Mouse (Mus musculus) regulatory T cell (primary cell): ENCODE data around the gene Phf20.

ENCODE experiments used
- in situ Hi-C: fragments of 300-600 bp; cut with MboI, MseI; formaldehyde crosslinking; loops from one replicate; pipeline ENCODE4 v1.15.1; 2025; ENCODE audit warnings: high pct_unique_total_duplicates

Phf20 gene

DNA sequence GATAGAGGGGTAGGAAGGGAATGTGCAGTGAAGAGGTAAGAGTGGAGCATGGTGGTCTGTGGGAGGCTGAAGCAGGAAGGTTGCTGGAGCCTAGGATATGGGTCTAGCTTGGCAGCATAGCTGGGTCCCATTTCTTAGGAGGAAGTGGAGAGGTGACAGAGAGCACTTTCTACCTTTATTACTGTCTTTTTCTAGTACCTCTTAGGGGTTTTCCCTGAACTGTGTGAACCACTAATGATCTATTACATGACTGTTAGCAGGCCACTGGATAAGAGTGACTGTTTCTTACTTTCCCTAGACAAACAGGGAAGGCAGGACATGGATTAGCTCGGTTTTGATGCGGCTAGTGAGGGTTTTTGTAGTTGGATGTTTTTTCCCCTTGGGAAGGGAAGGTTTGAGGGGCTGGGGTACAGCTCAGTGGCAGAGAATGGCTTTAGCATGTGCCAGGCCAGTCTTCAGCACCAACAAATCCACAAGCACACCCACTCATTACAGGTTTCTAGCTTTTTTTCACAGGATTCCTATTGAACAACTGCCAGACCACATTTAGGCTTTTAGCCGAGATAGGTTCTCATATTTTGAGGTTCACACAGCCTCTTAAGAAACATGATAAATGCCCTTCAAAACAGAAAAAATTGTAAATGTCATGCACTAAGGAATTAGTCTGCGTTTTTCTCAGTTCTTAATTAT is 67.1 kb downstream of the Phf20 start:
- in situ Hi-C loops = no loop called here

DNA sequence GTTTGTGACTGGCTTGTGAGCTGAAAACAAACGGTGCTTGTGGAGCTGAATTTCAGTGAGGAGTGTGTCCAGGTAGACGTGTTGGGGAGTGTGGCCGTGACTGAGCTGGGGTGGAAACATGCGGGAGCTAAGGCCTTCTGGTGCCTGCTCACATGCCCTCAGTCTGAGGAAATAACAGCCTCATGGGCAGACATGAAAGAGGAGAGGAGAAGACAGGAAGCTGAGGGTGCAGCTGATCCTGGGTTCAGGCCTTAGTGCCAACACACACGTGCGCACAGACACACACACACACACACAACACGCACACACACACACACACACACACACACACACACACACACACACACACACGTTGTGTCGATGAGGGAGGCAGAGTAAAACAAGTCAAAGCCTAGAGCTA is 71.4 kb downstream of the Phf20 start:
- in situ Hi-C loops = no loop called here

DNA sequence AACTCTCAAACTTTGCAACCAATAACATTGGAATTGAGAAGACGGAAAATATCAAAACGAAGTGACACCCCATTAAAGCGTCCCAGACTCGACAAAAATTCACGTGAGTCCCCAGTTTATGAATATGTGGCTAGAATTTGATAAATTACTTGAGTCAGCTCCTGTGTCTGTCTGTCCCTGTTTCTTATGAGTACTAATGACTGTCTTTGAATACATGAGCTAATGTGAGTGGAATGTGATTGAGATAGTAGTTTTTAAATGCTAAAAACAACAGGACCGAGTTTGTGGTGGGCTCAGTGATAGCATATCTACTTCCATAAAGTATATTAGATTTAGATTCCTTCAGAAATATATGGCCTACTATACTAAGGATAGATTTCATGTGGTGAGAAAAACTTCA is 76.3 kb downstream of the Phf20 start:
- in situ Hi-C loops = no loop called here

DNA sequence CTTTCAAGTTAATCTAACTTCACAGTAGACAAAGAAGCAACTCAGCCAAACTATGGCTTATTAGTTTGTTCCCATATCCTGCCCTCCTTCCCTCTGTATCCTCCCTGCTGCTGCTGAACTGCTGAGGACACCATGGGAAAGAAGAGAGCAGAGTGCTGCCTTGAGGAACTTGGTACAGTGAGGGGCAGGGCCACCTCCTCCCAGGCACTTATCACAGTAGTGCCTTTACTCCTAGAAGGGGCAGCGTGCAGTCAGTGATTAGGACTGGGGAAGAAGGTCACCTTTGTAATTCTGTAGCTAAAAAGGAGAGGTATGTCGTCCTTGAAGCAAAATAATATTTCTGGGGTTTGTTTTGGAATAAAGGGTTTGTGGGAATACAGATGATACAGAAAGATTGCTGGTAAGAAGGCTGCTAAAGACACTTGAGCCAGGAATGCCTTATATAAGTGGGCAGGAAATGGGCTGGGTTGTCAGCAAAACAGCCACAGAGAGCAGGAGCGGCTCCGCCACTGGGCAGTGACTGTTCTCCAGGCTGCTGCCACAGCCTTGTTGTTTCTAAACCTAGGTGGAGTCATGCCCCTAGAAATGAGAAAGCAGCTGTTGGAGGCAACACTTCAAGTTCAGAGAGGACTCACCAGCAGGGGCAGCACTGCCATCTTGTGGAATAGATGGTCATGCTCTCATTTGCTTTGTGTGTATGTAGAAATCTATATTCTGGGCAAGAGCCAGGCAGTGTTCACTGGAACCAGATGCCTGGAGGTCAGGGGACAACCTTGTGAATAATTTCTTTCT is 82.2 kb downstream of the Phf20 start:
- in situ Hi-C loops = no loop called here

DNA sequence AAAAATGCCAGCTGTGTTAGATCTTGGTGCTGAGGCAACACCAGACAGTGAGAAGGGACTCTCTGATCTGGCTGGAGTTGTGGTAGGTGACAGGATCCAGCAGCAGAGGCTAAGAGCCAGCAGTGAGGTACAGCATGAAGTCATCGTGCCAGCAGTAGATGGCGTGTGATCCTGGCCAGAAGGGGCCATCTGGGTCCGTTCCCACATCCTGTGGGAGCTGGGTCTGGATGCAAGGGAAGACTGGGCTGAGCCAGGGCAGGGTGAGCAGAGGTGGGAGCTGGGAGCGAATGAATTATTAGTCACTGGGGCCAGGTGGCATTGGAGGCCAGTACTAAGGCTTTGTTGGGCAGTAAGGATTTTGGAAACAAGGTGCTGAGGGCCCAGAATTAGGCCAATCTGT is 85.0 kb downstream of the Phf20 start:
- in situ Hi-C loops = no loop called here

DNA sequence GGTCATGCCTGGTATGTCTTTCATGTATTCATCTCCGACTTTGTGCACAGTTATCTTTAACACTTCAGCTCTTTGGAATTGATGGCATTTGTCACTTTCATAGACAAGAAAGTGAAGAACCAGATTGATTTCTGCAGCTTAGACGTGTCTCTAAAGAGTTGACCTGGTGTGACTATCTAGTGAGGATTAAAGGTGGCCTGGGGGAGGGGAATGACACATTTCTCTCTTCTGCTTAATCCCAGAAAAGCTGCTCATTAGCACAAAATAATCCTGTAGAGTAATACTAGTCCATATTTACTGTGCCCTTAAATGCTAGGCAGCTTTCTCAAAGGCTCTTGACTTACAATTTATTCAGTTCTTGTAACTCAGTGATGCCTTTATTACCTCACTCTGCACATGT is 88.9 kb downstream of the Phf20 start:
- in situ Hi-C loops = no loop called here

DNA sequence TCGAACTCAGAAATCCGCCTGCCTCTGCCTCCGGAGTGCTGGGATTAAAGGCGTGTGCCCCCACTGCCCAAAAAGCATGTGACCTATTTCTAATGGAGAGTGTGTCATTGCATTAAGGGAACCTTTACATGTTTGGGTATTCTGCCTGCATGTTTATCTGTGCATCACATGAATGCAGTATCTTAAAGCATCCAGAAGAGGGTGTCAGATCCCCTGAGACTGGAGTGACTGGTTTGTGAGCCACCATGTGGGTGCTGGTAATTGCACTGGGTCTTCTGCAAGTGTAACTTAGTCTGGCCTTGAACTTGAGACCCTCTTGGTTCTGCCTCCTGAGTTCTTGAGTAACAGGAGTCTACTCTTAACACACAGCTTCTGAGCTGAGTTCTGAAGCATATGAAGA is 90.5 kb downstream of the Phf20 start:
- in situ Hi-C loops = no loop called here

DNA sequence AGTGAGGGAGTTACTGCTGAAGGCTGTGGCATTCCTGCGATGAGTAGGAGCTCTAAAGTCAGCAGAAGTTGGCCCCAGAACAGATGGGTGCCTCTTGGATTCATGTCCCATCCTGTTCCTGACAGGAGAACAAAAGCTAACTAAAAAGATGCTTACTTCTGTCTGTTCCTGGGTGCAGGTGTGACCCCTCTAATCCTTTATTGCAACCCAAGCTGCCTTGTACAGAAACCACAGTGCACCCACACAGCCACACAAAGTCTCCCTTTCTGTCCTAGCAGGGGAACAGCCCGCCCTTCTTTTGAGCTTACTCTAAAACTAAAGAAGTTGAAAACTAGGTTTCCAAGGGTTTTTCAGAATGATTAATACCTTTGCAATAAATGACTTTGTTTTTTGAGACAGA is 92.0 kb downstream of the Phf20 start:
- in situ Hi-C loops = no loop called here

DNA sequence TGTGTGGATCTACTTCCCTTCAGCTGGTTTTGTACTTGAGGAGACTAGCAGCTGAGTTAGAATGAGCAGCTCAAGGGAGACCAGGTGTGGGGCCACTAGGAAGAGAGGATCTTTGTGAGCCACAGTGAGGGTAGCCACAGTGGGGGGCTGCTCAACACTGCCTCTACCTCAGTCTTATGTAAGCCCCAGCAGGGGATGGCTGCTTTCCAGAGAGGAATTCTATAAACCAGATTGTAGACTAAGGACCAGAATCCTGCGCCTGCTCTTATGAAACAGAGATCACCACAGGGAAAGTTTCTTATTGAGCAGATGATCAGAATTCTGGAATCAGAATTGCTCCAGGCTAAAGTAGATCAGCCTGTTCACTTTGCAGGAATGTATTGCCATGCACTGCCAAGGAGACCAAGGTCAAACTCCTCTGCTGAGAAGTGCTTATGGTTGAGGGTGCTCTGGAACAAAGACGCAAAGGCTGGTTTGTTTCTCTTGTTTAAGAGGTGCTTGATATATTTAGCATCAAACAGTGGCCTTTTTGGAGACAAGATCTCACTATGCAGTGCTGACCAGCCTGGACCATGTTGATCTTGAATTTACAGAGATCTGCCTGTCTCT is 93.4 kb downstream of the Phf20 start:
- in situ Hi-C loops = loop anchor here (5.0 kb wide), 1 partner anchor 98 kb away; no protein-coding TSS in a partner anchor

DNA sequence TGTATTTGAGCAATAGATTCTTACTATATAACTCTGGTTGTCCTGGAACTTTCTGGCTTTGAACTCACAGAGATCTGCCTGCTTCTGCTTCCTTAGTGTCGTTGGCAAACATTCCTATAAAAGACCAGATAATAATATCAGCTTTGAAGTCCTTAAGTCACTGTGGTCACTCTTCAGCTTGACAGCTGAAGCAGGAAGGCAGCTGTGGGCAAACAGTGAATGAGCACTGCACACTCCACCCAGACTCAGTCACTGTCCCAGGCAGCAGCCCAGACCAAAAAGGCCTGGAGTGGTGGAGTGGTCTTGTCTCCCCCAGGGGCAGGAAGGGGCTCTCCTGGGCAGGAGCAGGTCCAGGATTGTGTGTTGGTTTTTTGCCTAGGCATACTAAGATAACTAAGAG is 95.7 kb downstream of the Phf20 start:
- in situ Hi-C loops = loop anchor here (5.0 kb wide), 1 partner anchor 95 kb away; no protein-coding TSS in a partner anchor

DNA sequence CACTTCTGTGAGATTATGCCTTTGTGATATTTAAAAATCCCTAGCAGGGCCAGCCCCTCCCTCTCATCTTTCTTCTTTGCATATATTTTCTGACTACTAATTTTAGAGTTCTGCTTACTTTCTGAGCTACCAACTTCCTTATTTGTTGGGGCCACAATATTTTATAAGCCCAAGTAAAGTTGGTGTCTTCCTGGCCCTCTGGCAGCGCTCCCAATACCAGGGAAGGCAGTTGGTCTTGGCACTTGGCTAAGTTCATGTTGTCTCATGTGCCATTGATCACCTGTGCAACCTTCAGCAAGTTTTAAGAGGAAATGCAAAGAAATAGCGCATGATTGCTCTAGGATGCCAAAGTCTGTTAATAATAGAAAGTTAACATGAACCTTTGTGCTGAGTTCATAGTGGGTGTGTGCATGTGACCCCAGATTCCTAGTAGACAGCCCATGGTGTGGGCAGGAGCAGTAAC is 99.4 kb downstream of the Phf20 start:
- in situ Hi-C loops = no loop called here

DNA sequence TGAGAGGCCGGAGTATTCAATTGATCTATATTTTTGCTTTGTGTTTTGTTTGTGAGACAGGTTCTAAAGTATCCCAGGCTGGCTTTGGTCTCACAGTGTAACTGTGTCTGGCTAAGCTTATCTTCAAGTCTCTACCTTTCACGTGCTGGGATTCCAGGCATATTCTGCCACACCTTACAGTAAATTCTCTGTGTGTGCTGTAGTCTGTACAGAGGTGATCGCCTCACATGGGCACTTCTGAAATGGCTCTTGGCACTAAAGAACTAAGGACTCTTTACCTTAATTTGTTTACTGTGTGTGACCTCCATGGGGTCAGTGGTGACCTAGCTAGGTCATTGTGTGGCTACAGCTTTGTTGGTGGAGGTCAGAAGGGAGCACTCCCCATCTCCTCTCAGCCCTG is 99.9 kb downstream of the Phf20 start:
- in situ Hi-C loops = no loop called here

DNA sequence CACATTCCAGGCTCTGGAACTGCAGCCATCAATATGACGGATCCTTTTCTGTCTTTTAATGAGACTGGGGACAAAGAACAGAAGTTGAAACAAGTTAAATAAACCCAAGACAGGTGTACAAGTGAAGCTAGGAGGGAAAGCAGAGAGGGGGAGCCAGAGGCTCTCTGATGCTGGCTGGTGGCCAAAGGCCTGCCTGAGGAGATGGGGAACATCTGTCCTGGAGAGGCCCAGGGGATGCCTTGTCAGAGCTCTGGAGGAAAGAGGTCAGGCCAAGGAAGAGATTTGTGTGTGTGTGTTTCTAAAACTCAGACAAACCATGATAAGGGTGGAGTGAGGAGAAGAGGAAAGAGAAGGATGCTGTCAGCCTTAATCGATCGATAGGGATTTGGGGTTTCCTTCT is 101.4 kb downstream of the Phf20 start:
- in situ Hi-C loops = no loop called here

DNA sequence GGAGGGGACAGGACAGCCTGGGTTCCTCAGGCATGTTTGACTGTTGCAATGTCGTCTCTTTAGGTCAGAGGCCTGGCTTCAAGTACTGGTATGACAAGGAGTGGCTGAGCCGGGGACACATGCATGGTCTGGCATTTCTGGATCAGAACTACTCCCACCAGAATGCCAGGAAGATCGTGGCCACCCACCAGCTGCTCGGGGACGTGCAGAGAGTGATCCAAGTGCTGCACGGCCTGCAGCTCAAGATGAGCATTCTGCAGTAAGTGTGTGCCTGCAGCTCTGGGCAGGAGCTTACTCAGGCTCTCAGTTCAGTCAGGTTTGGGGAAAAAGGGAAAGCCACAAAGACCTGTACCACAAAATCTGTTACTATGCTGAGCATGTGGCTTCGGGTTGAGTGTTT is 102.2 kb downstream of the Phf20 start:
- in situ Hi-C loops = no loop called here

DNA sequence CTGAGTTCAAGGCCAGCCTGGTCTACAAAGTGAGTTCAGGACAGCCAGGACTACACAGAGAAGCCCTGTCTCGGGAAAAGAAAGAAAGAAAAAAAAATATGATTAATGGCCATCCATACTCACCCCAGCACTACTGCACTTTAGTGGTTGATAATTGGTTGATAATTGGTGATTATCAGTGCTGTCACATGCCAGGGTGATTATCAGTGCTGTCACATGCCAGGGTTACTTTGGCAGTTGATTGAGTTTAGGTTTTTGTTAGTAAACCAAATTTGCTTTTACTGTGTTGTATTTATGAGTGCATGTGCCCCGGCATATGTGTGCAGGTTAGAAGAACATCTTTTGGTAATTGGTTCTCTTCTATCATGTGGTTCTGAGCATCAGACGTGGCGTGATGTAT is 105.8 kb downstream of the Phf20 start:
- in situ Hi-C loops = no loop called here

DNA sequence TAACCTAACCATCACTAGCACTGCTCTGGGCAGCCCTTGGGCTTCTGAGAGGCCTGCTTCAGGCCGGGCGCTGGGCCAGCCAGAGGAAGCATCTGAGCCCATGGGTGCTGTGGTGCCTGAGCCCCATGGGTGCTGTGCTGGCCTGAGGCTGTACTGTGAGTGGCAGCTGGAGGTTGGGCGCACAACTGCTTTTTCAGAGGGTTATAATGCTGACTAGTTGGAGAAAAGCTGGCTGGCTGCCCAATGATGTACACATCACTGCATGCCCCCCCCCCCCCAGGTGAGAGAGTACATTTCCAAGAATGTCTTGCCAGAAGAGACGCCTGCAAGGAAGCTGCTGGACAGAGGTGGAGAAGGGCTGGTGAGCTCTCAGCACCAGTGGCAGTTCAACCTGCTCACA is 108.1 kb downstream of the Phf20 start:
- in situ Hi-C loops = no loop called here

DNA sequence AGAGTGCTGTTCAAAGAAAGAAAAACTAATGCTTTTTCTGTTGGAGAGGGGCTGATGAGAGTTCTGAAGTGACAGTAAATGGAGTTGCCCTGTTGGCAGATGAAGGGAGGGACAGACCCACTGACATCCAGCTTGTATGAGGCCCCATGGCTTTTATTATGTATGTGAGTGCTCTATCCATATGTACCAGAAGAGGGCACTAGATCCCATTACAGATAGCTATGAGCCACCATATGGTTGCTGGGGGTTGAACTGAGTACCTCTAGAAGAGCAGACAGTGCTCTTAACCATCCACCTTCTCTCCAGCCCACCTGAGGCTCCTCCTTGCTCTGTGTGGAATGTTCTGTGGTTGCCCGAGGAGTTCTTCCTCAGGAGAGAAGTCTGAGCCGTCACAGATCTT is 109.6 kb downstream of the Phf20 start:
- in situ Hi-C loops = no loop called here

DNA sequence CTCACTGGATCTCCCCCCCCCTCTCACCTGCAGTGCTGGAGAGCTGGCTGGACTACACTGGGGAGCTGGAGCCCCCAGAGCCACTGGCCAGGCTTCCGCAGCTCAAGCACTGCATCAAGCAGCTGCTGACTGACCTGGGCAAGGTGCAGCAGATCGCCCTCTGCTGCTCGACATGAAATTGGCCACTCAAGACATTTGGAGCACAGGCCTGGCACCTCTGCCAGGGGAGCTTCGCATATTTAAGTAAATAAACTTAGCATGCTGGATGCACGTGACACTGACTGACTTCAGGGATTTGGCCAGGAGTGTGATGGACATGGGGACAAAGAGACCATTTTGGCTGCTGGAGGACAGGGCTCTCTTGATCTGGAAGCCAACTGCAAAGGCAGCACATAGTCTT is 111.0 kb downstream of the Phf20 start:
- in situ Hi-C loops = no loop called here

DNA sequence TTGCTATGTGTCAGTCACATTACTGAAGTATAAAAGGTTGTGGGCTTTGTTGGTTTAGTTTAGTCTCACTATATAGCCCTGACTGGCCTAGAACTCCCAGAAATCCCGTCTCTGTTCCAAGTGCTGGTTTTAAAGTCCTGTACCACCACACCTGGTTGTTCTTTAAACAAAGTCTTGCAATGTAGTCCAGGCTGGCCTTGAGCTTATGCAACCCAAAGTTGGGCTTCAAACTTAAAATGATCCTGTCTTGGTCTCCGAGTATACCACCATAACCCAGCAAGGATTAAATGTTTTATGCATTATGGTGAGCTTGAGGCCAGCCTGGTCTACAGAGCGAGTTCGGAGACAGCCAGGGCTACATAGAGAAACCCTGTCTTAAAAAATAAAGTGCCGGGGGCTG is 113.7 kb downstream of the Phf20 start:
- in situ Hi-C loops = no loop called here

DNA sequence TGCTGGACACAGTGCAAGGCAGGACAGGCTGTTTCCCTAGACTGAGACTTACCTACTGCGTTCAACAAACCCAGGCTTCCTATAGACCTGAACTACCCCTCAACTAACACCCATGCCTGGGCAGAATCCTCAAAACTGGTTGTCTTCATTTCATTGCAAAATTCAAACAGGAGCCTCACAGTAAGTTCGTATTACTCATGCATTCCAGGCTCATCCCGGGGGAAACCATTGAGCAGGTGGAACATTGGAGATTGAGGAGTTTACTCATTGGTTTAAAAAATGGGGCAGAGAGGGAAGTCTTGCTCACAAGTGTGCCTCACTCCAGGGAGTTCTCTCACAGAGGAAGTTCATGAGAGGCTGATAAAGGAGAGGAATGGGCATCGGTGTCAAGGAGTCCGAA is 114.2 kb downstream of the Phf20 start:
- in situ Hi-C loops = no loop called here

DNA sequence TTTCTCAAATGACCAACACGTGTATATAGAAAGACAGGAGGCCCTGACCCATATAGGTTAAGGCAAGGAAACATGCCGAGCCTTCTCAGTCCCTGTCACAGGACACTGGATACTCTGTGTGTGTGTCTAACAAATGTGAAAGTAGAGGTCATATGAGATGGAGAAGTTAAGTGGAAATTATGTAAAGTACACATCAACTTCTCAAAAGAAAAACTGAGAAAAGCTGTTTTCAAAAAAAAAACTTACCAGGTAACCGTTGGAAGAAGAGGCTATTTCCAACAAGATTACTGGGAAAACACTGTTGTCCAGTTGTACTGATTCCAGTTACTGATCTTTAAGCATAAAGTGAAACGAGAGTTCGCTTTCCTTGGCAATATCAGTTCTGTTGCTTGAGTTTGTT is 114.7 kb downstream of the Phf20 start:
- in situ Hi-C loops = no loop called here

DNA sequence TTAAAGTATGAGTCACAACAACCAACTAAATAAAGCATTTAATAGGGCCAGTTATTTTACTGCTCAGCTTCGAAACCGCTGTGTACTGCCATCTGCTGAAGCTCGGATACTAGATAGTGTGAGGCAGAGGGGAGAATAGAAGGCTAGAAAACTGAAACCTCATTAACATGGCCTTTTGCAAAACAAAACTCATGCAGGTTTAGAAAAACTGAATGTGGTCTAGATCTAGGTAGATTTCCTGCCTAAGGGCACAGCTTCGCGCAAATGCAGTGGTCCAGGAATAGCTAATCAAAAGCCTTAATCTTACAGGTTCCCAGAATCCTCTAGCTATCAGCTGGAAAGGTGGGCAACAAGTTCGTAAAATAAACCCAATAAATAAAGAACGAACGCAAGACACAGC is 115.2 kb downstream of the Phf20 start:
- in situ Hi-C loops = no loop called here

DNA sequence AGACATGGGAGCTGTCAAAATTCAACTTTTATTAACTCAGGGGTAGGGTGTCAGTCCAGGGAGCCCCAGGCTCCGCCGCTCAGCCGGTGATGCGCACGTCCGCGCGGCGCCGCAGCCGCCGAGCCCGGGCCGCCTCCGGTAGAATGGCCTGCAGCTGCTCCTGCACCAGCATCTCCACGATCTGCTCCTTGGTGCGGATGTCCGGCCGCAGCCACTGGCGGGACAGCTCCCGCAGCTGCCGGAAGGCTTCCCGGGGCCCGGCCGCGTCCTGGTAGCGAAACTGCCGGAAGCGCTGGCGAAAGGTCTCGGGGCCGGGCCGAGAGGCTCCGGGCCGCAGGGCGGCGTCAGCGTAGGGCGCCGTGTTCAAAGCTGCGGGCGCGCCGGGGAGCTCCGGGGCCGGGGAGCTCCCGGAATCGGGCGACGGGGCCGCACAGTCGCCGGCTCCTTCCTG is 115.6 kb downstream of the Phf20 start:
- in situ Hi-C loops = no loop called here
